Mouse (Mus musculus) forebrain, embryonic 11.5 days (tissue): Measurements from ENCODE around the gene Ap3s2. TPM values are rescaled to one million over a fixed set of nuclear protein-coding genes. Genes with fewer than 3 reads are reported as not detected.

Experiments used
- ATAC-seq: fragments of 200-750 bp; cut with Nextera tagmentation; replicated peaks from 2 replicates; pipeline ENCODE4 v1.8.0; 2017; ENCODE audit warnings: moderate TSS enrichment; ENCODE audit not compliant: low FRiP score
- DNase-seq: peaks from one replicate; pipeline ENCODE4 v3.0.0-alpha.2; 2017; ENCODE audit warnings: low spot score
- H3K27ac ChIP-seq: fragments of 300-500 bp; sonication (generic); 2 replicates; pipeline ENCODE4 v1.5.1; 2014; ENCODE audit warnings: low read depth, low read length
- H3K27me3 ChIP-seq: fragments of 300-500 bp; sonication (generic); 2 replicates; pipeline ENCODE4 v1.6.1; 2014; ENCODE audit warnings: mild to moderate bottlenecking, low read length, mixed read lengths; ENCODE audit not compliant: control insufficient read depth, insufficient read depth
- H3K36me3 ChIP-seq: fragments of 300-500 bp; sonication (generic); 2 replicates; pipeline ENCODE4 v1.6.1; 2014; ENCODE audit warnings: mild to moderate bottlenecking, low read length, moderate library complexity, mixed read lengths; ENCODE audit not compliant: control insufficient read depth, insufficient read depth
- H3K4me1 ChIP-seq: fragments of 300-500 bp; sonication (generic); replicated peaks from 2 replicates; pipeline ENCODE4 v1.6.1; 2014; ENCODE audit warnings: low read length, mixed read lengths; ENCODE audit not compliant: control insufficient read depth, insufficient read depth
- H3K4me2 ChIP-seq: fragments of 300-500 bp; sonication (generic); 2 replicates; pipeline ENCODE4 v1.6.1; 2014; ENCODE audit warnings: low read depth, mild to moderate bottlenecking, low read length, moderate library complexity, mixed read lengths; ENCODE audit not compliant: severe bottlenecking
- H3K4me3 ChIP-seq: fragments of 300-500 bp; sonication (generic); 2 replicates; pipeline ENCODE4 v1.5.1; 2014; ENCODE audit warnings: low read depth, low read length
- H3K9ac ChIP-seq: fragments of 300-500 bp; sonication (generic); 2 replicates; pipeline ENCODE4 v1.6.1; 2014; ENCODE audit warnings: low read length
- H3K9me3 ChIP-seq: fragments of 300-500 bp; sonication (generic); 2 replicates; pipeline ENCODE4 v1.6.1; 2016; ENCODE audit warnings: low read length, mixed read lengths; ENCODE audit not compliant: control insufficient read depth
- WGBS: fragments of 180-500 bp; shearing (Covaris S2); extraction: QIAGEN DNeasy Blood & Tissue Kit; methylation state at CpG from one replicate; pipeline ENCODE4 v1.1.7; 2014; 5-methylcytosine and 5-hydroxymethylcytosine counted together
- polyA plus RNA-seq: library from polyadenylated mRNA; unstranded; fragments of >200 nt; fragmentation: Nextera tagmentation; extraction: Ambion mirVana; gene quantifications from 2 replicates; pipeline ENCODE4 v1.2.1, GENCODE M21; 2014

Gene Ap3s2
- polyA plus RNA-seq = 46.6 and 53.1 TPM in 2 replicates

DNA sequence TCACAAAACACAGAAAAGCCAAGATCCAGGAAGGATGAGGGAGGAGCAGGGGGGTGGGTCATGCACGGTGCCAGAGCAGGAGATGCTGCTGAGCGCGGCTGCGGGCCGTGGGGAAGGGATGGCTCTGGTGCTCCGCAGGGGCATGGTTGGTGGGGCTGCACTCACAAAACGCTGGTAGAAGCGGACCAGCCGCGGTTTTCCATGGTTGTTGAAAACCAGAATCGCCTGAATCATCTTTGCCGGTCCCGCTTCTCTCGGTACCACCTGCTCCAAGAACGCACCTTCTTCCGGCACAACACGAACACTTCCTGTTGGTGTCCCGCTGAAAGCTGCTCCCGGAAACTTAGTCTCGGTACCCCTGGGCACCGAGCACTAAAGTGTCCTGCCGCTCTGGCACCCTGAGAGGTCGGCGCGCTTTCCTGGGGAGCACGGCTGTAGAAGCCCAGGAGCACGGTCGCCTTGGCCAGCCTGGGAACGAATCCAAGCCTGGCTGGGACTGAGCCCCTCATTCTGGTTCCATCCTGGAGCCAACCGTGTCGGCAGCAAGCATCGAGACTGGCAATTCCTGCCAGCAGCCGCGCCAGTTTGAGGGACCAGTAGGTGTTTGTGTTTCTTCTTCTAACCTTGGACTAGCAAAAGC, at the start of gene Ap3s2:
Gene Ap3s2, minus strand, starts transcription at position 306 of the 640 bp plus-strand sequence.
- peak within 1 kb of the TSS; percentile 76 for H3K4me3 ChIP-seq
- WGBS = 0% methylated on average over 34 of the region's 34 CpGs

DNA sequence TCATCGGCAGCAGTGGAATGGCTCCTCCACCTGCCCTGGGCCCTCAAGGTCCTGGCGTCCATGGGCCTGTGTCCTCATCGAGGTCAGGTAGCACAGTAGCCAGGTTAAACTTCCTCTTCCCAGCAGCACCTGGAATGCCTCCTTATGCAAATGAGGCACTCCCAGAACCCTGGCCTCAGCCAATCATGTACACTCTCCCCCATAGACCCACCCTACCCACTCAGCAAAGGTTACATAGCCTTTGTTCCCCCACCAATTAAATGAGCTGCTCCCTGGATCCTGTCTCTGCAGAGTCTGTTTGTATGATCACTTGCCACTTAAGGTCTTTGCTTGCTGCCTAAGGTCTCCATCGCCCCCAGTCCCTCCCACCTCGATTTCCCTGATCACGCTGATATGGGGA, 47.9 kb upstream of the Ap3s2 start:
- no peak for DNase-seq
- no peaks in the 10 kb centered on the region for H3K4me1 ChIP-seq
- H3K9me3 ChIP-seq = no peaks in the 10 kb centered on the region
- H3K36me3 ChIP-seq = no peaks in the 10 kb centered on the region
- ATAC-seq = no peak
- no peak overlapping the region for H3K27ac ChIP-seq
- H3K4me2 ChIP-seq = no peak overlapping the region
- 86% methylated on average over 6 of the region's 6 CpGs for WGBS
- no peak overlapping the region for H3K9ac ChIP-seq
- H3K27me3 ChIP-seq = no peaks in the 10 kb centered on the region
- no peak overlapping the region for H3K4me3 ChIP-seq

More for the DNA sequence above, at the start of gene Ap3s2:
- peak; percentile 92 for ATAC-seq
- peak; percentile 92 for DNase-seq
- H3K36me3 ChIP-seq = no peaks in the 10 kb centered on the region
- H3K27me3 ChIP-seq = no peaks in the 10 kb centered on the region
- peak within 1 kb of the TSS; percentile 73 for H3K4me2 ChIP-seq
- H3K9me3 ChIP-seq = no peaks in the 10 kb centered on the region
- 0 out of 2 replicates have a peak within 1 kb of the TSS, but pooled peaks have one; percentile 39 for H3K27ac ChIP-seq
- H3K4me1 ChIP-seq = peaks cover 4% of the 10 kb centered on the region; the same call in 1 of the 2 replicates
- peak within 1 kb of the TSS; percentile 88 for H3K9ac ChIP-seq

DNA sequence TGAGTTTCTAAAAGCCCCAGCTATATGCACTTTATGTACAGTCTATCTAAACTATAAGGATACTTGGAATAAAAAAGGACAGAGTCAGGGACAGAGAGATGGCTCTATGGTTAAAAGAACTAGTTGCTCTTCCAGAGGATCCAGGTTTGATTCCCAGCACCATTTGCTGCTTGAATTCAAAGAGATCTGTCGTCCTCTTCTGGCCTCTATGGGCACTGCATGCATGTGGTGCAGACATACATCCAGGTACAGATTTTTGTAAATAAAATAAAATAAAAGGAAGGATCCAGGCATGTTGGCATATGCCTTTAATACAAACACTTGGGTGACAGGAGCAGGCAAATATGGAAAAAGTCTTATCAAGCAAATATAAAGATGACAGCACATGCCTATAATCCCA, 41.2 kb upstream of the Ap3s2 start:
- H3K4me1 ChIP-seq = no peaks in the 10 kb centered on the region
- no peak overlapping the region for H3K4me2 ChIP-seq
- H3K27me3 ChIP-seq = no peaks in the 10 kb centered on the region
- H3K27ac ChIP-seq = no peak overlapping the region
- no peaks in the 10 kb centered on the region for H3K9me3 ChIP-seq
- no peak for DNase-seq
- no peak for ATAC-seq
- no peak overlapping the region for H3K4me3 ChIP-seq
- WGBS = 60% methylated on average over 1 of the region's 1 CpGs
- no peaks in the 10 kb centered on the region for H3K36me3 ChIP-seq
- no peak overlapping the region for H3K9ac ChIP-seq

- H3K27me3 ChIP-seq = no peaks in the 10 kb centered on the region
- no peak overlapping the region for H3K9ac ChIP-seq
- no peaks in the 10 kb centered on the region for H3K9me3 ChIP-seq
- no peak overlapping the region for H3K4me3 ChIP-seq
- no peak for ATAC-seq
- H3K4me2 ChIP-seq = no peak overlapping the region
- WGBS = 73% methylated on average over 1 of the region's 1 CpGs
- H3K36me3 ChIP-seq = no peaks in the 10 kb centered on the region
- H3K27ac ChIP-seq = no peak overlapping the region
- no peak for DNase-seq
- no peaks in the 10 kb centered on the region for H3K4me1 ChIP-seq
Observed at GRCm38 (mm10) chr7:79956131-79956530, 35.7 kb upstream of the Ap3s2 start.

GRCm38 (mm10) chr7:79954890-79955289, 34.4 kb upstream of the Ap3s2 start:
- Histone ChIP-seq H3K4me3 (no peak overlapping the region), H3K27ac (no peak overlapping the region), H3K27me3 (no peaks in the 10 kb centered on the region), H3K4me1 (no peaks in the 10 kb centered on the region), H3K9ac (no peak overlapping the region), H3K36me3 (no peaks in the 10 kb centered on the region), H3K4me2 (no peak overlapping the region), H3K9me3 (no peaks in the 10 kb centered on the region)
- no peak for ATAC-seq
- DNase-seq = no peak
- WGBS = 87% methylated on average over 1 of the region's 1 CpGs

- no peaks in the 10 kb centered on the region for H3K4me1 ChIP-seq
- no peaks in the 10 kb centered on the region for H3K27me3 ChIP-seq
- ATAC-seq (no peak), DNase-seq (no peak)
- no peak overlapping the region for H3K4me2 ChIP-seq
- H3K9me3 ChIP-seq = no peaks in the 10 kb centered on the region
- H3K9ac ChIP-seq = no peak overlapping the region
- WGBS = 74% methylated on average over 3 of the region's 3 CpGs
- H3K4me3 ChIP-seq = no peak overlapping the region
- no peak overlapping the region for H3K27ac ChIP-seq
- no peaks in the 10 kb centered on the region for H3K36me3 ChIP-seq
Observed at GRCm38 (mm10) chr7:79951038-79951437, 30.6 kb upstream of the Ap3s2 start.

- ATAC-seq (no peak), DNase-seq (no peak)
Observed at GRCm38 (mm10) chr7:79950236-79950635, 29.8 kb upstream of the Ap3s2 start.

DNA sequence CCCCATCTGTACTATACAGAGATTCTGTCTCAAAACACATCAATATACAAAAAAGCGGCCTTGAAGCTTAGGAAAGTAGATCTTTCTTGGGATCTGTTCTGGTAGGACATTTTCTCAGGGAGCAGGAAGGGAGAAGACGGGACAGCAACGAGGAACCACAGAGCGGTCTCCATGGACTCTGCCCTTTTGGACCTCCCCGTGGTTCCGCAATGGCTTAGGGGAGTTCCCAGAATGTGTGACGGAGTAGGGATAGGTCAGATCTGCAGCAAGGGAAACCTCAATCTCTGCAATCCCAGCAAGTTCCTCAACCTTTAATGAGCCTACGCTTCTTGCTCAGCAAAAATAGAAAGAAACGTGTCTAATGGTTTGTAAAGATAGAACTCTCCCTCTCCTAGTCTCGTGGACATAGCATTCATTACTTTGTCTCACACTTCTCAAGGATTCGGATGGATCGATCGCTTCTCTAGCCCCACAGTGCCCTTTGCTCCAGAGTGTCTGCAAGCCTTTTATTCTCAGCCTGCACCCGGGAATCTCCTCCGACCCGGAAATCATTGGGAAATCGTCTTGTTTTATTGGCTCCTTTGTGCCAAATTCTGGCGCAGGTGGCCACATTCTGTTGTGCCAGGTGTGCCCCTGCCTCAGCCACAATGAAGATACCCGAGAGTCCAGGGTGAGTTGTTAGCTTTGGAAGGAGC, 15.2 kb upstream of the Ap3s2 start:
- ATAC-seq = no peak; the same call in 1 of the 2 replicates
- 8% methylated on average over 19 of the region's 19 CpGs for WGBS
- H3K27ac ChIP-seq = no peak overlapping the region

More at GRCm38 (mm10) chr7:79950236-79950635, 29.8 kb upstream of the Ap3s2 start:
- H3K36me3 ChIP-seq = no peaks in the 10 kb centered on the region
- H3K9ac ChIP-seq = no peak overlapping the region
- H3K9me3 ChIP-seq = no peaks in the 10 kb centered on the region
- H3K4me2 ChIP-seq = no peak overlapping the region
- no peak overlapping the region for H3K27ac ChIP-seq
- WGBS = 89% methylated on average over 6 of the region's 6 CpGs
- no peaks in the 10 kb centered on the region for H3K27me3 ChIP-seq
- no peaks in the 10 kb centered on the region for H3K4me1 ChIP-seq
- no peak overlapping the region for H3K4me3 ChIP-seq

More for the DNA sequence above, 15.2 kb upstream of the Ap3s2 start:
- H3K4me1 ChIP-seq = peaks cover 6% of the 10 kb centered on the region; the same call in 1 of the 2 replicates
- H3K9ac ChIP-seq = peak overlapping the region; percentile 78
- H3K27me3 ChIP-seq = no peaks in the 10 kb centered on the region
- H3K4me2 ChIP-seq = peak overlapping the region; percentile 79
- no peak for DNase-seq
- peak overlapping the region; percentile 50 for H3K4me3 ChIP-seq
- H3K36me3 ChIP-seq = no peaks in the 10 kb centered on the region
- H3K9me3 ChIP-seq = no peaks in the 10 kb centered on the region
